Mouse (Mus musculus) kidney, postnatal 14 days (tissue): ENCODE measurements at regions not wholly inside any gene's neighbourhood (a gene's known extent, or its start where the extent isn't known, plus 50 kb on each side); places are given as distances from the start of the nearest gene placed in this dataset.
A peak's percentile ranks its signal among the peaks of the same experiment; 100 is the strongest.
"Not testable (repeated sequence)": the region's sequence is repeated elsewhere in the genome, so short reads cannot be mapped to it uniquely, and the experiment has no call there.

ENCODE experiments used
- DNase-seq: peaks from one replicate; pipeline ENCODE4 v3.0.0; 2022; ENCODE audit warnings: mixed read lengths

- no peak for DNase-seq
Measured at GRCm38 (mm10) chr12:98144464-98144863, 114.8 kb downstream of the Galc start.

DNA sequence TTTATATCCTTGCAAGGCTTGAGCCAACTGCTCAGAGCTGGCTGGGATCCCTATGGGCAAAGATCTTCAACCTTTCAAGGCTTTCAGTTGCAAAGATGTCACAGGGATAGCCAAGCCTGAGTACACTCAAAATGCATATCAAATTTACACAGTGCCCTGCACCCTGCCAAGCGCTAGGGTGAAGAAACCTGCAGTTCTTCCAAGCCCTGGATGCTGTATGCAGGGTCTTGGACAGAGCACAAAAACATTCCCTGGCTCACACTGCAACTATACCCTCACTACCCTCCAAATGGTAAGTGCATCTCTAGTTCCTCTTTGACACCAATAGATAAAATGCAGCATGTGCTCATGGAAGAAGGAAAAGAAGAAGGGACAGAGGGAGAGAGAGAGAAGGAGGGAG lies 116.1 kb downstream of the Galc start:
- no peak for DNase-seq

DNA sequence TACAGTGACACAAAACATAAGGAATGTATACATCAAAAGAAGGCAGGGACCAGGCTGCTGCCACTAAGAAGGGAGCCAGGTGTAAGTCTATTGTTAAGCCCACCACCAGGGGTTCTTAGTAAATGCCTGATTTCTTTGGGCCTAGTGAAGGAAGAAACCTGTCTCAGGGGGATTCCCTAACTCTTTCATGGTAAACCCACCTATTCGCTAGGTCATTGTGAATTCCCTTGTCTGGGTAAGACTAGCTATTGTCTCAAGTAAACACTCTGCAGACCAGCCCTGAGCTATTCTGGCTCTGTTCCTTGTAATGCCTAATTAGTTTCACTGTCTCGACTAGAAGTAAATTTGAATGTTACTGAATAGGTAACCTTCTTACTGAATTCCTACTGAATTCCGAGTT lies 119.4 kb downstream of the Galc start:
- DNase-seq = not testable (repeated sequence)

GRCm38 (mm10) chr12:98131276-98131675 lies 128.0 kb downstream of the Galc start:
- no peak for DNase-seq

DNA sequence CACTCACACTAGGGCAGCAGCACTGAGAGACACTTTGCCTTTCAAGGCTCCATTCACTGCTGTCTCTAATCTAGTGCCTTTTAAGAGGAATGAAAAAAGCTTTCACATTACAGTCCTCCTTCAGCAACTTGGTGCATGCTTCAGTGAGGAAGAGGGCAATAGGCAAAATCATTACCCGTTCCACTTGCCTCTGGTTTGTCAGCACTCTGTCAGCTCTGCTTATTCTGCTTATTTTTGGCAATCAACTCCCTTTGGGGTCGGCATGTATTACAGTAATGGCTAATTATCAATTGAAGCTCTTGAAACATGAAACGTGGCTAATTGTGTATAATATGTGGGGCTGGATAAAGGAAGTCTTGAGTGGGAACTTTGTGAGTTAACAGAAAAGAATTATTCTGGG lies 135.7 kb downstream of the Galc start:
- no peak for DNase-seq

GRCm38 (mm10) chr12:98108039-98108438 lies 151.2 kb downstream of the Galc start:
- DNase-seq = no peak

- no peak for DNase-seq
Measured at GRCm38 (mm10) chr12:98106789-98107684, 152.2 kb downstream of the Galc start.

GRCm38 (mm10) chr12:98106151-98106788 lies 153.0 kb downstream of the Galc start:
- peak; percentile 5 for DNase-seq

DNA sequence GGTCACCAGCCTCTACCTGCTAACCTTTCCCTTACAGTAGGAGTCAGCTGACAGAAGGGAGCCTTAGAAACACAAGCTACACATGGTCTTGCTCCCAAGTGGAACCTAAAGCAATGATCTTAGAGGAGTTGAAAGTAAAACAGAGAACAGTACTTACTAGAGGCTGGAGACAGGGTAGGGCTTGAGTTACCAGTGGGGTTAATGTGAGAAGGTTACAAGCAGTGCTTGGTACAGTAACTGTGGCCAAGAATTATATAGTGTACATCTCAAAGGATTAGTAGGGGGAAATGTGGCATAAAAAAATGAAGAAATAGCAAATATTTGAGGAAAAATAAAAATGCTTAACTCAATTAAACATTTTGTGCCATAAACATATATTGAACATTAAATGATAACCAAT lies 153.5 kb downstream of the Galc start:
- no peak for DNase-seq

DNA sequence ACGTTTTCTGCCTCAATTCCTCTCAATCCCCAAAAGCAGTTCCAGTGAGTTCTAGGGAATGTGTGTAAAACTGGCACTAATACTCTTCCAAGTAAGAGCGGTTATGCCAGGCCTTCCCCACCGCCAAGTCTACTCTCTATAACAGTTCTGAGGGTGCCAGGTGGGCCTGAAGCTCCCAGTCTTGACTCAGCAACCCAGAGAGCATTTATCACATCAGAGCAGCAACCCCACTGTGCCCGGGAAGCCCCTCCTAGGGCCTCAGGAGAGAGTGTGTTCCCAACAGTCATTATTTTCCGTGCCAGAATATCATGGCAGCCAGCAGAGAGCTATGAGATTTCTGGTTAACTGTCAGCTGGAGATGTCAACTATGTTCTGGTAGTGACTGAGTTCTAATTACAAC lies 169.1 kb downstream of the Galc start:
- no peak for DNase-seq

- DNase-seq = no peak
Measured at GRCm38 (mm10) chr12:98078351-98078750, 180.9 kb downstream of the Galc start.

GRCm38 (mm10) chr12:98075580-98075979 lies 183.7 kb downstream of the Galc start:
- no peak for DNase-seq

GRCm38 (mm10) chr12:98069110-98069509 lies 190.1 kb downstream of the Galc start:
- no peak for DNase-seq

DNA sequence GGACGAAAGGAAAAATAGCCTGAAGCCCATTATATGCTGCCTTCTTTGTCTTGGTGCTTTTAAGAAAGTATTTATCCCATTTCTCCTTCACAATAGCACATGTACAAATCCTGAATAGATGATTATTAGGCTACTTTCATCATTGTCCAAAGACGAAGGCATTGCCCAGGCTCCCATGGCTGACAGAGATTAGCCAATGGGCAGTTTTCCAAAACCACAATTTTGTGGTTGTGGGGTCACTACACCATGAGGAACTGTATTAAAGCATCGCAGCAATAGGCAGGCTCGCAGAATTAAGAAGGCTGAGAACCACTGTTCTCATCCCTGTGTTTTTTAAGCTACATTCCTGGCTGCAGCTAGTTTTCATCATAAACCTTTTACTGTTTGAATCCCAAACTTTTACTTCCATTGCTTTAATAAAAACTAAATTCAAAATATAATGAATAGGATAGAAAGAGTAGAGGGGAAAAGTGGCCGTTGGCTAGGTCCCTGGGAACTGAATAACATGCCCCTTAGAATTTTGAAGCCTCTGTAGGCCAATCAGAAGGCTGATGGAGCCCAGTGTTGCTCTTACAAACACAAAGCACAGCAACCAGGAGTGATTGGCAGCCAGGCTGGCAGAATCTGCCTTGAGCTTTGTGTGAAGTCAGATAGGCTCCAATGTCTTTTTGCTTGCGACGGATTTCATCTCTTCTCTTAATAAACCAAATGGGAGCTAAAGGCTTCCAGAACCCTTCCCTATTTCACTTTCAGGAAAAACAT lies 199.7 kb downstream of the Galc start:
- DNase-seq = no peak

- DNase-seq = no peak
Measured at GRCm38 (mm10) chr12:98058977-98059376, 200.3 kb downstream of the Galc start.

GRCm38 (mm10) chr12:98050934-98051333 lies 208.3 kb downstream of the Galc start:
- no peak for DNase-seq

GRCm38 (mm10) chr12:98050500-98050899 lies 208.8 kb downstream of the Galc start:
- peak; percentile 51 for DNase-seq

DNA sequence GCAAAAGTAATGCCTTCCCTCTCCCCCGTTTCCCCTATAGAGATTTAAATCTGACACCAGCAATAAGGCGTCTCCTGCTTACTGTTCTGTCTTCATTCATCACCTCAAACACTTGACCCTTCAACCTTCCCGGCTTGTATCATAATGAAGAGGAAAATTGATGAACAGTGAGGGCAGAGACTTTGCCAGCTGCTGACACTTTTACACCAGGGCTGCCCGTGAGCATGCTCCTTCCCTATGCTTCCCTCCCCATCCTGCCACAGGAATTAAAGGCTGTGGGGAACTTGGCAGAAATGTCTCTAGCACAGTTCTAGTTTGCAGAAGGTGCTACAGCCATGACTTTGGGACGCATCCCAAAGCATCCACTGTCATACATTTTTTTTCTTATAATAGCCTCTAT lies 209.2 kb downstream of the Galc start:
- DNase-seq = peak; percentile 10

DNA sequence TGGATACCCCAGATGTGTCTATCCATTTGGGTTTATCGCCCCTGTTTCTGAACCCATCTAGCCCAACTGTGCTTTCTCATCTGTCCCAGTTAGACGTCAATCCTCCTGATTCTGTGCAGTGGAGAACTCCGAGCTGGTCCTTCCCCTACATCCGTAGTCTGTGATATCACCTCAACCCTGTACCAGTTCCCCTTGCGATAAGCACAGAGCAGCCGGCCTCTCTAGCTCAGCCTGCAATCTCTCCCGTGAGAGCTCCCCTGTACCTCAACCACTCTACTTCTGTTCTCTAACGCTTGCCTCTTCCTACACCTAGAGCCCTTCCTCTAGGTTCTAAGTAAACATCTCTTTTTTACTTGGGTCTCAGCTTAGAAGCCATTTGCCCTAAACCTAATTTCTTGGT lies 211.5 kb downstream of the Galc start:
- no peak for DNase-seq

GRCm38 (mm10) chr12:98046459-98047440 lies 212.5 kb downstream of the Galc start:
- no peak for DNase-seq

DNA sequence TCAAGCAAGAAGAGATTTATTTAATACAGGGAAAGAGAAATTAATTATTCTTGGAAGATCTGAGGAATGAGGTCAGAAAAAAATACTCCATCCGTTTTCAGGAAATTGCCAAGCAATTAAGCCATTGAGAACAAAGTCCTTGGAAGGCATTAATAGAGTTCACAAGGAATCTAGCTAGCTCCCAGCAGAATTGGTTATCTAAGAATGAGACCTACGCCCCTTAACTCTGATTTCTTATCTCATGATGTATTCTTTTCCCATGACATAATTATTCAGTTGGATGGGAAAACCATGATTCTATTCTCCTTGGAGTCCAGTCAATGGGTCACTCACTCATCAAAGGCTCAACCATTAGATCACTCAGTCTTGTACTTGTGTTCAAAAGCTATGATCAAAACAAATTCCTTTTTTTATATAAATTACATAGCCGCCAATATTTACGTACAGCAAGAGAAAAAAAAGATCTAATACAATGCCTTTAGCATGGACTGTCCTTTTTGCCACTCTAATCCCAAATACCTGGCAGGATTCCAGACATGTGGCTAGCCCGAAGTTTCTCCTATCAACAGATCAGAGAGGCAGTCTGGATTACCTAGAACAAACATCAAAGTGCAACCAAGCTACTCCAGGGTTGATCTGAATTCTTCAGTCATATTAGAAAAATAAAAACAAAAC lies 213.3 kb downstream of the Galc start:
- no peak for DNase-seq

DNA sequence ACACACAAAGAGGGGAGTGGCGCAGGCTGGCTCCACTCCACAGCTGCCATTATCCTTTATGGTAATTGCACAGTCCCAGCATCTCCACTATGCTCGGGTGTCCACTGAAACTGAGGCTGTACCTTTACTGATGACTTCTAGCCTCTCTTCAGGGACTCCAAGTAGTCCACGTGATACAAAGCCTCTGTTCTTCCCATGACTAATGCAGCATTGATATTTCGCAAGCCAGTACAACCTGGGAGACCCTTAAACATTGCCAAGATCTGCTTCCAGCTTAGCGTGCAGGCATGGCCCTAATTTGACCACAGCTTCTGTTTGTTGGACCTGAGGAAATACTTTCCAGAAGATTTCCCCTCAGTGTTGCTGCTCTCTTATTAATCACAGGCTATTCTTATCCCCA lies 215.8 kb downstream of the Galc start:
- DNase-seq = no peak
